Mouse (Mus musculus): ENCODE measurements around the gene Krt222.

DNA sequence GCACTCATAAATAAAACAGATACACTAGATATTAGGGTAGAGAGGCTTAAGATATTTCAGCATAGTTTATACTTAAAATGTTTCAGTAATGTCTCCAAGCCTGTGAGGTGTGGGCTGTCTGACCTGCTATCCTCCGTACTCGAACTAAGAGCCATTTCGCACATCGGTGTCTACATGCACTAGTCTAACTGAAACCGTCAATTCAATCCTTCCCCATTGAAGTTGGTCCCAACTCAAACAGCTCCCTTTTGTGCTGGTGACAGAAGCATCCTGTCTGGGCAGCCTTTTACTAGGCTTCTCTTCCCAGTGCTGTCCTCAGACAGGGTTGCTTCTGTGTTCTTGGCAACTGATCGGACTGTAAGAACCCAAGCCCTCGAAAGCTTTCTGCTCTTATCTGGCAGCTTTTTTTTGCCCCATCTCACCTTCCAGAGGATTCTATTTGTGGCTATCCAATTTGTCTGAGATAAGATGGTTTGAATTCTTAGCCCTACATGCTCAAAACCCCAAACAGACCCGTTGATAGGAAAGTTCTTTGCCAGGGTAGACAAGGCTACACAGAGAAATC, 35.7 kb downstream of the Krt222 start:
- no peak for TF ChIP-seq TAL1 (conservative IDR thresholded peaks at IDR 0.05; ENCODE audit: low read depth, low read length)
- no peak for TF ChIP-seq CTCF (IDR thresholded peaks at IDR 0.05; ENCODE audit: low read depth, low read length)

Measured in G1E (cell line).